In genomic region chr7:16271139-16271538, GRCm38 (mm10) we compare ENCODE assay signal across 16 mouse cellular contexts. TPM values are rescaled to one million over a fixed set of nuclear protein-coding genes. Genes with fewer than 3 reads are reported as not detected.
DNase-seq lines count a peak whose midpoint lies in the region; ATAC-seq lines count a peak whose summit lies in the region.
"Had no signal": no experiment of that assay in that cellular context is flagged by ENCODE, and none has a peak within 500 bp of the region (broad histone marks: within the 10 kb centered on the region; RNA-seq: fewer than 3 reads in every experiment).

No protein-coding gene starts in this region.

- no peak overlapping the region; the same call in 1 of the 2 replicates for H3K4me3 ChIP-seq in hindbrain, embryonic 13.5 days
- no peak overlapping the region for H3K4me3 ChIP-seq in hindbrain, embryonic 10.5 days
- H3K4me3 ChIP-seq in embryonic facial prominence, embryonic 10.5 days: peak overlapping the region; percentile 18; the same call in 1 of the 2 replicates
- H3K4me3 ChIP-seq in embryonic facial prominence, embryonic 15.5 days (replicated peaks): no peak overlapping the region
- H3K4me3 ChIP-seq in midbrain, embryonic 15.5 days: no peak overlapping the region
- H3K4me3 ChIP-seq: limb, embryonic 12.5 days had no signal

- no peak for DNase-seq in hindbrain, embryonic 10.5 days (ENCODE audit: low spot score)
- no peak for DNase-seq in embryonic facial prominence, embryonic 10.5 days (ENCODE audit: low spot score)
- DNase-seq in adrenal gland, postnatal 4 days (ENCODE audit: low spot score in 2 of 2): no peak
- DNase-seq in urinary bladder, postnatal 25 days (ENCODE audit: low spot score): no peak
- DNase-seq: adrenal gland, adult 8-10 months; gastrocnemius, postnatal 14 days; kidney, adult 2 months; kidney, postnatal 36 days; lung, embryonic 14.5 days had no signal

- H3K27ac ChIP-seq in hindbrain, embryonic 13.5 days: no peak overlapping the region
- H3K27ac ChIP-seq in hindbrain, embryonic 10.5 days: no peak overlapping the region
- no peak overlapping the region for H3K27ac ChIP-seq in embryonic facial prominence, embryonic 10.5 days (replicated peaks)
- no peak overlapping the region for H3K27ac ChIP-seq in embryonic facial prominence, embryonic 15.5 days (replicated peaks)
- no peak overlapping the region for H3K27ac ChIP-seq in midbrain, embryonic 15.5 days
- H3K27ac ChIP-seq: heart, embryonic 10.5 days; limb, embryonic 12.5 days had no signal

- no peak for ATAC-seq in hindbrain, embryonic 13.5 days (ENCODE audit: low FRiP score)
- ATAC-seq in embryonic facial prominence, embryonic 15.5 days (ENCODE audit: insufficient number of reproducible peaks, low FRiP score, low TSS enrichment, low read depth): no peak
- ATAC-seq in midbrain, embryonic 15.5 days (replicated peaks): no peak
- ATAC-seq: CD4-positive, CD25-positive, alpha-beta regulatory T cell, adult 4 months had no signal

- H3K9me3 ChIP-seq in hindbrain, embryonic 13.5 days: no peaks in the 10 kb centered on the region
- no peaks in the 10 kb centered on the region for H3K9me3 ChIP-seq in hindbrain, embryonic 10.5 days
- H3K9me3 ChIP-seq in embryonic facial prominence, embryonic 10.5 days: no peaks in the 10 kb centered on the region
- no peaks in the 10 kb centered on the region for H3K9me3 ChIP-seq in embryonic facial prominence, embryonic 15.5 days (replicated peaks)
- H3K9me3 ChIP-seq in midbrain, embryonic 15.5 days: no peaks in the 10 kb centered on the region
- H3K9me3 ChIP-seq: heart, embryonic 10.5 days had no signal

- peak overlapping the region; percentile 90; the same call in 1 of the 2 replicates for H3K9ac ChIP-seq in hindbrain, embryonic 13.5 days
- H3K9ac ChIP-seq in embryonic facial prominence, embryonic 15.5 days: no peak overlapping the region
- no peak overlapping the region for H3K9ac ChIP-seq in midbrain, embryonic 15.5 days
- H3K9ac ChIP-seq: limb, embryonic 12.5 days had no signal

- H3K4me2 ChIP-seq in hindbrain, embryonic 13.5 days: peak overlapping the region; percentile 84
- 0 out of 2 replicates have a peak overlapping the region, but pooled peaks have one; percentile 89 for H3K4me2 ChIP-seq in embryonic facial prominence, embryonic 15.5 days (replicated peaks)
- peak overlapping the region; percentile 68 for H3K4me2 ChIP-seq in midbrain, embryonic 15.5 days

- peaks cover 14% of the 10 kb centered on the region for H3K36me3 ChIP-seq in hindbrain, embryonic 13.5 days
- H3K36me3 ChIP-seq in hindbrain, embryonic 10.5 days: peaks cover 13% of the 10 kb centered on the region
- peaks cover 13% of the 10 kb centered on the region for H3K36me3 ChIP-seq in embryonic facial prominence, embryonic 10.5 days (replicated peaks)
- peaks cover 12% of the 10 kb centered on the region for H3K36me3 ChIP-seq in embryonic facial prominence, embryonic 15.5 days
- peaks cover 6% of the 10 kb centered on the region; the same call in 1 of the 2 replicates for H3K36me3 ChIP-seq in midbrain, embryonic 15.5 days (replicated peaks)

- H3K27me3 ChIP-seq in hindbrain, embryonic 13.5 days: peaks cover 12% of the 10 kb centered on the region; the same call in 1 of the 2 replicates
- H3K27me3 ChIP-seq in hindbrain, embryonic 10.5 days (ENCODE audit: insufficient read depth, poor library complexity, severe bottlenecking): peaks cover 28% of the 10 kb centered on the region
- peaks cover 34% of the 10 kb centered on the region for H3K27me3 ChIP-seq in embryonic facial prominence, embryonic 10.5 days (replicated peaks; ENCODE audit: low read depth, poor library complexity, severe bottlenecking)
- no peaks in the 10 kb centered on the region for H3K27me3 ChIP-seq in embryonic facial prominence, embryonic 15.5 days
- no peaks in the 10 kb centered on the region for H3K27me3 ChIP-seq in midbrain, embryonic 15.5 days (replicated peaks)

- WGBS in hindbrain, embryonic 13.5 days: 49% methylated on average over 1 of the region's 1 CpGs
- WGBS in hindbrain, embryonic 10.5 days: 68% methylated on average over 1 of the region's 1 CpGs
- 73% methylated on average over 1 of the region's 1 CpGs for WGBS in embryonic facial prominence, embryonic 10.5 days
- 64% methylated on average over 1 of the region's 1 CpGs for WGBS in embryonic facial prominence, embryonic 15.5 days
- WGBS in midbrain, embryonic 15.5 days: 47% methylated on average over 1 of the region's 1 CpGs

- peaks cover 39% of the 10 kb centered on the region for H3K4me1 ChIP-seq in hindbrain, embryonic 13.5 days (replicated peaks)
- peaks cover 35% of the 10 kb centered on the region for H3K4me1 ChIP-seq in hindbrain, embryonic 10.5 days (replicated peaks)
- H3K4me1 ChIP-seq in embryonic facial prominence, embryonic 10.5 days: peaks cover 39% of the 10 kb centered on the region
- H3K4me1 ChIP-seq in embryonic facial prominence, embryonic 15.5 days: peaks cover 34% of the 10 kb centered on the region
- H3K4me1 ChIP-seq in midbrain, embryonic 15.5 days: peaks cover 38% of the 10 kb centered on the region

RNA-seq across cellular contexts. Expression of gene Inafm1, which starts 2.3 kb away (rescaled TPM):
- polyA plus RNA-seq in hindbrain, embryonic 13.5 days (2015; fragmentation: Nextera tagmentation; extraction: Ambion mirVana): 33.4 and 33.8 TPM in 2 replicates
- polyA plus RNA-seq in hindbrain, embryonic 10.5 days (2016; fragmentation: Nextera tagmentation; extraction: Ambion mirVana): 7.7 and 13.0 TPM in 2 replicates
- 5.9 and 9.1 TPM in 2 replicates for polyA plus RNA-seq in embryonic facial prominence, embryonic 10.5 days (2016; fragmentation: Nextera tagmentation; extraction: Ambion mirVana)
- polyA plus RNA-seq in embryonic facial prominence, embryonic 15.5 days (2015; fragmentation: Nextera tagmentation; extraction: Ambion mirVana): 29.6 and 32.8 TPM in 2 replicates
- 47.9 and 51.8 TPM in 2 replicates for polyA plus RNA-seq in midbrain, embryonic 15.5 days (2015; fragmentation: Nextera tagmentation; extraction: Ambion mirVana)
- total RNA-seq in adrenal gland, postnatal 4 days (2021): 10 to 100 TPM; 35.6 to 41.5 TPM

RNA-seq across cellular contexts. Expression of gene C5ar1, which starts 11.8 kb away (rescaled TPM):
- polyA plus RNA-seq in hindbrain, embryonic 13.5 days (2015; fragmentation: Nextera tagmentation; extraction: Ambion mirVana): 1.7 and 2.3 TPM in 2 replicates
- 0.96 and 0.97 TPM in 2 replicates for polyA plus RNA-seq in hindbrain, embryonic 10.5 days (2016; fragmentation: Nextera tagmentation; extraction: Ambion mirVana)
- polyA plus RNA-seq in embryonic facial prominence, embryonic 10.5 days (2016; fragmentation: Nextera tagmentation; extraction: Ambion mirVana): 0.54 and 0.64 TPM in 2 replicates
- 4.4 and 4.5 TPM in 2 replicates for polyA plus RNA-seq in embryonic facial prominence, embryonic 15.5 days (2015; fragmentation: Nextera tagmentation; extraction: Ambion mirVana)
- polyA plus RNA-seq in midbrain, embryonic 15.5 days (2015; fragmentation: Nextera tagmentation; extraction: Ambion mirVana): 1.5 and 2.9 TPM in 2 replicates
- 1 to 10 TPM; 4.8 to 6.2 TPM for total RNA-seq in adrenal gland, postnatal 4 days (2021)
- total RNA-seq: MEL had no signal
- polyA plus RNA-seq: CD4-positive, CD25-positive, alpha-beta regulatory T cell, adult 4 months had no signal

RNA-seq across cellular contexts. Expression of gene Ccdc9, which starts 15.5 kb away (rescaled TPM):
- polyA plus RNA-seq in hindbrain, embryonic 13.5 days (2015; fragmentation: Nextera tagmentation; extraction: Ambion mirVana): 23.9 and 27.9 TPM in 2 replicates
- 32.2 and 37.4 TPM in 2 replicates for polyA plus RNA-seq in hindbrain, embryonic 10.5 days (2016; fragmentation: Nextera tagmentation; extraction: Ambion mirVana)
- polyA plus RNA-seq in embryonic facial prominence, embryonic 10.5 days (2016; fragmentation: Nextera tagmentation; extraction: Ambion mirVana): 27.1 and 27.5 TPM in 2 replicates
- 27.0 and 31.1 TPM in 2 replicates for polyA plus RNA-seq in embryonic facial prominence, embryonic 15.5 days (2015; fragmentation: Nextera tagmentation; extraction: Ambion mirVana)
- 21.6 and 30.1 TPM in 2 replicates for polyA plus RNA-seq in midbrain, embryonic 15.5 days (2015; fragmentation: Nextera tagmentation; extraction: Ambion mirVana)
- 100 to 1,000 TPM; 103 to 116 TPM for total RNA-seq in adrenal gland, postnatal 4 days (2021)

RNA-seq across cellular contexts. Expression of gene C5ar2, which starts 27.2 kb away (rescaled TPM):
- polyA plus RNA-seq in hindbrain, embryonic 13.5 days (2015; fragmentation: Nextera tagmentation; extraction: Ambion mirVana): 0.08 and 0.14 TPM in 2 replicates
- polyA plus RNA-seq in hindbrain, embryonic 10.5 days (2016; fragmentation: Nextera tagmentation; extraction: Ambion mirVana): 0.05 TPM in 1 of 2 replicates, not detected in the other
- 0.05 and 0.09 TPM in 2 replicates for polyA plus RNA-seq in embryonic facial prominence, embryonic 10.5 days (2016; fragmentation: Nextera tagmentation; extraction: Ambion mirVana)
- polyA plus RNA-seq in embryonic facial prominence, embryonic 15.5 days (2015; fragmentation: Nextera tagmentation; extraction: Ambion mirVana): 0.04 and 0.35 TPM in 2 replicates
- polyA plus RNA-seq in midbrain, embryonic 15.5 days (2015; fragmentation: Nextera tagmentation; extraction: Ambion mirVana): 0.14 TPM in 1 of 2 replicates, not detected in the other
- under 1 TPM; 0.45 to 0.48 TPM for total RNA-seq in adrenal gland, postnatal 4 days (2021)
- polyA plus RNA-seq: limb, embryonic 12.5 days had no signal

RNA-seq across cellular contexts. Expression of gene Bbc3, which starts 37.1 kb away (rescaled TPM):
- polyA plus RNA-seq in hindbrain, embryonic 13.5 days (2015; fragmentation: Nextera tagmentation; extraction: Ambion mirVana): 24.0 and 24.2 TPM in 2 replicates
- 17.6 and 19.1 TPM in 2 replicates for polyA plus RNA-seq in hindbrain, embryonic 10.5 days (2016; fragmentation: Nextera tagmentation; extraction: Ambion mirVana)
- 12.9 and 13.4 TPM in 2 replicates for polyA plus RNA-seq in embryonic facial prominence, embryonic 10.5 days (2016; fragmentation: Nextera tagmentation; extraction: Ambion mirVana)
- 5.1 and 7.5 TPM in 2 replicates for polyA plus RNA-seq in embryonic facial prominence, embryonic 15.5 days (2015; fragmentation: Nextera tagmentation; extraction: Ambion mirVana)
- 32.0 and 35.0 TPM in 2 replicates for polyA plus RNA-seq in midbrain, embryonic 15.5 days (2015; fragmentation: Nextera tagmentation; extraction: Ambion mirVana)
- total RNA-seq in adrenal gland, postnatal 4 days (2021): 1 to 10 TPM; 9.6 to 9.9 TPM
